Mouse (Mus musculus): ENCODE results near the gene Alx3. TPM values are rescaled to one million over a fixed set of nuclear protein-coding genes. Genes with fewer than 3 reads are reported as not detected.

Alx3 gene
- total and polyA plus RNA-seq, 3 experiments = not detected

GRCm38 (mm10) chr3:107597134-107597533 lies 2.3 kb downstream of the Alx3 start:
- no peak overlapping the region for H3K4me3 ChIP-seq
- no peaks in the 10 kb centered on the region for H3K36me3 ChIP-seq (ENCODE audit: control insufficient read depth, insufficient read depth, low read length)
- H3K27me3 ChIP-seq (ENCODE audit: control insufficient read depth, insufficient read depth, low read length) = peaks cover 40% of the 10 kb centered on the region
- TF ChIP-seq EP300 (IDR thresholded peaks at IDR 0.05; ENCODE audit: insufficient read depth, low read depth, low read length) (no peak), CTCF (IDR thresholded peaks at IDR 0.05) (no peak), POLR2A (IDR thresholded peaks at IDR 0.05; ENCODE audit: insufficient read depth, low read depth, low read length) (no peak)
- 9% methylated on average over 24 of the region's 24 CpGs for WGBS
- intact Hi-C loops (cut with DNase I) = loop anchor here (2.0 kb wide), 1 partner anchor 14 kb away; no protein-coding TSS in a partner anchor
- no peak overlapping the region for H3K27ac ChIP-seq
- H3K4me1 ChIP-seq (ENCODE audit: control insufficient read depth, insufficient read depth, low read length) = peaks cover 1% of the 10 kb centered on the region; the same call in 1 of the 2 replicates
- no peak overlapping the region for H3K9ac ChIP-seq (ENCODE audit: low read depth, low read length)
- no peaks in the 10 kb centered on the region for H3K79me2 ChIP-seq (replicated peaks; ENCODE audit: control insufficient read depth, insufficient read depth, low read length)
- no peak for DNase-seq

- WGBS = 26% methylated on average over 22 of the region's 22 CpGs
- DNase-seq = no peak
- Histone ChIP-seq H3K79me2 (replicated peaks; ENCODE audit: control insufficient read depth, insufficient read depth, low read length) (no peaks in the 10 kb centered on the region), H3K27me3 (ENCODE audit: control insufficient read depth, insufficient read depth, low read length) (peaks cover 38% of the 10 kb centered on the region), H3K27ac (no peak overlapping the region), H3K9ac (ENCODE audit: low read depth, low read length) (no peak overlapping the region), H3K4me3 (no peak overlapping the region), H3K36me3 (ENCODE audit: control insufficient read depth, insufficient read depth, low read length) (no peaks in the 10 kb centered on the region), H3K4me1 (ENCODE audit: control insufficient read depth, insufficient read depth, low read length) (peaks cover 1% of the 10 kb centered on the region; the same call in 1 of the 2 replicates)
- TF ChIP-seq CTCF (IDR thresholded peaks at IDR 0.05) = no peak
- no peak for TF ChIP-seq POLR2A (IDR thresholded peaks at IDR 0.05; ENCODE audit: insufficient read depth, low read depth, low read length)
- no peak for TF ChIP-seq EP300 (IDR thresholded peaks at IDR 0.05; ENCODE audit: insufficient read depth, low read depth, low read length)
- intact Hi-C loops (cut with DNase I) = loop anchor here (2.0 kb wide), 1 partner anchor 15 kb away; no protein-coding TSS in a partner anchor
Measured at GRCm38 (mm10) chr3:107597586-107598389, 3.0 kb downstream of the Alx3 start.

GRCm38 (mm10) chr3:107600127-107600526 lies 5.3 kb downstream of the Alx3 start:
- TF ChIP-seq CTCF (IDR thresholded peaks at IDR 0.05) (no peak), EP300 (IDR thresholded peaks at IDR 0.05; ENCODE audit: insufficient read depth, low read depth, low read length) (no peak), POLR2A (IDR thresholded peaks at IDR 0.05; ENCODE audit: insufficient read depth, low read depth, low read length) (no peak)
- Histone ChIP-seq H3K4me1 (ENCODE audit: control insufficient read depth, insufficient read depth, low read length) (peaks cover 1% of the 10 kb centered on the region; the same call in 1 of the 2 replicates), H3K9ac (ENCODE audit: low read depth, low read length) (no peak overlapping the region), H3K27me3 (ENCODE audit: control insufficient read depth, insufficient read depth, low read length) (peaks cover 30% of the 10 kb centered on the region), H3K79me2 (replicated peaks; ENCODE audit: control insufficient read depth, insufficient read depth, low read length) (no peaks in the 10 kb centered on the region), H3K4me3 (no peak overlapping the region), H3K27ac (no peak overlapping the region), H3K36me3 (ENCODE audit: control insufficient read depth, insufficient read depth, low read length) (no peaks in the 10 kb centered on the region)
- WGBS = 55% methylated on average over 6 of the region's 6 CpGs
- no peak for DNase-seq
- intact Hi-C loops (cut with DNase I) = loop anchor here (10.0 kb wide), 1 partner anchor 265 kb away; no protein-coding TSS in a partner anchor

GRCm38 (mm10) chr3:107605304-107605703 lies 10.5 kb downstream of the Alx3 start:
- no peaks in the 10 kb centered on the region for H3K36me3 ChIP-seq (ENCODE audit: control insufficient read depth, insufficient read depth, low read length)
- no peaks in the 10 kb centered on the region for H3K79me2 ChIP-seq (replicated peaks; ENCODE audit: control insufficient read depth, insufficient read depth, low read length)
- H3K9ac ChIP-seq (ENCODE audit: low read depth, low read length) = no peak overlapping the region
- 14% methylated on average over 4 of the region's 4 CpGs for WGBS
- H3K27ac ChIP-seq = no peak overlapping the region
- H3K4me1 ChIP-seq (ENCODE audit: control insufficient read depth, insufficient read depth, low read length) = no peaks in the 10 kb centered on the region
- TF ChIP-seq POLR2A (IDR thresholded peaks at IDR 0.05; ENCODE audit: insufficient read depth, low read depth, low read length) (no peak), CTCF (IDR thresholded peaks at IDR 0.05) (peak; percentile 92), EP300 (IDR thresholded peaks at IDR 0.05; ENCODE audit: insufficient read depth, low read depth, low read length) (no peak)
- peak; percentile 30 to 65 for DNase-seq
- H3K27me3 ChIP-seq (ENCODE audit: control insufficient read depth, insufficient read depth, low read length) = no peaks in the 10 kb centered on the region
- intact Hi-C loops (cut with DNase I) = loop anchor here (10.0 kb wide), 1 partner anchor 259 kb away; no protein-coding TSS in a partner anchor
- no peak overlapping the region for H3K4me3 ChIP-seq

GRCm38 (mm10) chr3:107607221-107607620 lies 12.4 kb downstream of the Alx3 start:
- Histone ChIP-seq H3K27ac (no peak overlapping the region), H3K79me2 (replicated peaks; ENCODE audit: control insufficient read depth, insufficient read depth, low read length) (no peaks in the 10 kb centered on the region), H3K9ac (ENCODE audit: low read depth, low read length) (no peak overlapping the region), H3K27me3 (ENCODE audit: control insufficient read depth, insufficient read depth, low read length) (no peaks in the 10 kb centered on the region), H3K36me3 (ENCODE audit: control insufficient read depth, insufficient read depth, low read length) (no peaks in the 10 kb centered on the region), H3K4me3 (no peak overlapping the region), H3K4me1 (ENCODE audit: control insufficient read depth, insufficient read depth, low read length) (no peaks in the 10 kb centered on the region)
- 77% methylated on average over 8 of the region's 8 CpGs for WGBS
- TF ChIP-seq POLR2A (IDR thresholded peaks at IDR 0.05; ENCODE audit: insufficient read depth, low read depth, low read length) = no peak
- no peak for TF ChIP-seq EP300 (IDR thresholded peaks at IDR 0.05; ENCODE audit: insufficient read depth, low read depth, low read length)
- TF ChIP-seq CTCF (IDR thresholded peaks at IDR 0.05) = no peak
- no peak for DNase-seq
- intact Hi-C loops (cut with DNase I) = loop anchor here (10.0 kb wide), 1 partner anchor 258 kb away; no protein-coding TSS in a partner anchor

GRCm38 (mm10) chr3:107608808-107609207 lies 14.0 kb downstream of the Alx3 start:
- no peak for DNase-seq
- 41% methylated on average over 4 of the region's 4 CpGs for WGBS
- Histone ChIP-seq H3K79me2 (replicated peaks; ENCODE audit: control insufficient read depth, insufficient read depth, low read length) (no peaks in the 10 kb centered on the region), H3K9ac (ENCODE audit: low read depth, low read length) (no peak overlapping the region), H3K27me3 (ENCODE audit: control insufficient read depth, insufficient read depth, low read length) (no peaks in the 10 kb centered on the region), H3K36me3 (ENCODE audit: control insufficient read depth, insufficient read depth, low read length) (no peaks in the 10 kb centered on the region), H3K27ac (no peak overlapping the region), H3K4me3 (no peak overlapping the region), H3K4me1 (ENCODE audit: control insufficient read depth, insufficient read depth, low read length) (no peaks in the 10 kb centered on the region)
- TF ChIP-seq POLR2A (IDR thresholded peaks at IDR 0.05; ENCODE audit: insufficient read depth, low read depth, low read length) (no peak), CTCF (IDR thresholded peaks at IDR 0.05) (no peak), EP300 (IDR thresholded peaks at IDR 0.05; ENCODE audit: insufficient read depth, low read depth, low read length) (no peak)
- intact Hi-C loops (cut with DNase I) = loop anchor here (10.0 kb wide), 1 partner anchor 256 kb away; no protein-coding TSS in a partner anchor

All from heart, adult 2 months (tissue).